Mouse (Mus musculus) olfactory bulb, adult 2 months (tissue): Measurements from ENCODE around the gene Pjvk.

Source experiments
- CTCF ChIP-seq: fragments of 200-500 bp; IDR thresholded peaks from 2 replicates; pipeline ENCODE4 v1.5.1; 2012; ENCODE audit warnings: low read depth, mild to moderate bottlenecking, low read length, moderate library complexity; ENCODE audit not compliant: insufficient read depth
- POLR2A ChIP-seq: fragments of 200-500 bp; IDR thresholded peaks from 2 replicates; pipeline ENCODE4 v1.6.1; 2012; ENCODE audit warnings: mild to moderate bottlenecking, low read depth, low read length, moderate library complexity; ENCODE audit not compliant: insufficient read depth

DNA sequence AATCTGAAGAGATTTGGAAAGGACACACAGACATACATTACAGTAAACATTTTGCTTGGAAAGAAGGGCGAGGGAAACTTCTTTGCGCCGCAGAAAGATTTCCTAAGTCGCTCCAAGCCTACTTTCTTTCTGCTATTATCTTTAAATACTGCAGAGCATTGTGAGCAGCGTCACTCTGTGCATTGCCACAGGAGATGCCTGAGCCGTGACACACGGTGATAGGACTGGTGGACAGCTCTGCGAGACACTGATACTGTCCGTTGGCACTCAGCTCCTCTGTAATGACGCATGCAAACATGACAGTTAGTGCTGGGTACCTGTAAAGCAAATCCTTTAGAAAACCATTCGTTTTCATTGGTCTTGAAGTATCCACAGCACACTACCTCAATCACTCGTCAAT is 18.0 kb upstream of the Pjvk start:
- TF ChIP-seq POLR2A (no peak), CTCF (no peak)
